Mouse (Mus musculus) heart, postnatal 0 days (tissue): ENCODE measurements around the gene Med25.

Experiments used
- CTCF ChIP-seq: IDR thresholded peaks from 2 replicates; pipeline ENCODE4 v1.5.1; 2016; ENCODE audit warnings: antibody characterized with exemption, control low read depth, low read depth
- EP300 ChIP-seq: IDR thresholded peaks from 2 replicates; pipeline ENCODE4 v1.6.1; 2016; ENCODE audit warnings: antibody characterized with exemption, low read depth

- TF ChIP-seq CTCF (peak; percentile 84), EP300 (no peak)
These were observed 31.7 kb downstream of the Med25 start for GRCm38 (mm10) chr7:44860576-44861428.
